Mouse (Mus musculus): ENCODE data around the gene Chsy1.

- TF ChIP-seq CTCF (IDR thresholded peaks at IDR 0.05; ENCODE audit: borderline replicate concordance, insufficient read depth, low read depth, low read length) (no peak), POLR2A (IDR thresholded peaks at IDR 0.05; ENCODE audit: borderline replicate concordance, insufficient read depth, low read length) (no peak)
Observed at GRCm38 (mm10) chr7:66201657-66202056, 92.3 kb downstream of the Chsy1 start.
